ENCODE assay signal across 8 mouse cellular contexts in the genomic region with DNA sequence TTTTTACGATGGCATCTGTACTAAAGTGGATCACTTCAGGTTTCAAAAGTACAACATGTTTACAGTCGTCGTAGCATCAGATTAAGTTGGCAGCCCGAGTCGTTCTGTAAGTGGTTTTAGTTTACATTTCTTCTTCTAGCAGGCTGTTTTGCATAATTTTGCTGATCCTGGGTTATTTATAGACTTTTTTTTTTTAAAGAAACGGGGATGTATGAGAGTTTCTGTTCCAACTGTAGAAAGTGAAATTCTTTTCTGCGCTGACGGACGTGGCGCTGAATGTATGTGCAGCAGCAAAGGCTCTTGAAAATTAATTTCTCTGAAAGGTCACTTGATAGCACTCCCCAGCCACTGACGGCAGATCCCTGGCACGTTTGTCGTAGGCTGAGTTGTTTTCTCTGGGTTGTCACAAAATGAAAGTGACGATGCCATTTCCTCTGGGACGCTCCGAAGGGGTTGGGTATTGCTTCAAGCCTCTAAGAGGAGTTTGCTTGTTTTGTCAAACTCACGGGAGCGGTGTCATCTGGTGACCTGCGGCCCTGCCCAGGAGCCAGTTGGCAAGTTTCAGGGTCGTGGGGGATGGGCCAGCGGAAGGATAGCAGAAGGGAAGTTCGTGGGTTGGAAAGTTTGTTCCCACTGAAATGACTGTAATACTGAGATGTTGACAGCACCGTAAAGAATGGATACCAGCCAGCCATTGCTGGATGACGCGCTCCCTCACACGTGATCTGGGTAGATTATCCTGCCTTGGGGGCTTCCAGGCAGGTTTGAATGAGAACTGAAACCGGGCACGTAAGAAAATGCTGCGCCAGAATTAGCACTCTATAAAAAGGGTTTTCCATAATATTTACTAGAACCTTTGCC.
DNase-seq lines count a peak whose midpoint lies in the region; ATAC-seq lines count a peak whose summit lies in the region.

No protein-coding gene starts in this region.

- WGBS in embryonic facial prominence, embryonic 14.5 days, result under 1% methylated on average over 29 of the region's 29 CpGs
- WGBS in heart, embryonic 12.5 days, result under 1% methylated on average over 29 of the region's 29 CpGs
- WGBS in kidney, embryonic 15.5 days, result 0% methylated on average over 29 of the region's 29 CpGs
- WGBS in liver, embryonic 15.5 days (ENCODE audit: insufficient replicate concordance), result under 1% methylated on average over 29 of the region's 29 CpGs

- peak; percentile 53; the same call in 1 of the 2 replicates for ATAC-seq in embryonic facial prominence, embryonic 14.5 days (ENCODE audit: low read depth)
- ATAC-seq in heart, embryonic 12.5 days (ENCODE audit: insufficient number of reproducible peaks, low FRiP score), result peak; percentile 69
- peak; percentile 44; the same call in 1 of the 2 replicates for ATAC-seq in kidney, embryonic 15.5 days (replicated peaks; ENCODE audit: low FRiP score)
- peak; percentile 61 for ATAC-seq in liver, embryonic 15.5 days (ENCODE audit: insufficient read depth)

- peak overlapping the region; percentile 53 for H3K27ac ChIP-seq in embryonic facial prominence, embryonic 14.5 days (replicated peaks; ENCODE audit: low read depth, low read length)
- peak overlapping the region; percentile 41 for H3K27ac ChIP-seq in heart, embryonic 12.5 days (ENCODE audit: poor library complexity, severe bottlenecking)
- H3K27ac ChIP-seq in kidney, embryonic 15.5 days, result peak overlapping the region; percentile 66
- peak overlapping the region; percentile 88 for H3K27ac ChIP-seq in liver, embryonic 15.5 days (replicated peaks)

- peaks cover 6% of the 10 kb centered on the region; the same call in 1 of the 2 replicates for H3K27me3 ChIP-seq in embryonic facial prominence, embryonic 14.5 days (replicated peaks; ENCODE audit: control insufficient read depth, insufficient read depth, low read length)
- H3K27me3 ChIP-seq in heart, embryonic 12.5 days (replicated peaks), result peaks cover 16% of the 10 kb centered on the region; the same call in 1 of the 2 replicates
- H3K27me3 ChIP-seq in kidney, embryonic 15.5 days, result no peaks in the 10 kb centered on the region; the same call in 1 of the 2 replicates
- no peaks in the 10 kb centered on the region for H3K27me3 ChIP-seq in liver, embryonic 15.5 days

- no peaks in the 10 kb centered on the region for H3K36me3 ChIP-seq in embryonic facial prominence, embryonic 14.5 days (ENCODE audit: control insufficient read depth, insufficient read depth, low read length)
- H3K36me3 ChIP-seq in heart, embryonic 12.5 days, result no peaks in the 10 kb centered on the region
- no peaks in the 10 kb centered on the region for H3K36me3 ChIP-seq in kidney, embryonic 15.5 days
- H3K36me3 ChIP-seq in liver, embryonic 15.5 days (replicated peaks), result no peaks in the 10 kb centered on the region

- peak; percentile 87 for DNase-seq in CD4-positive helper T cell, adult 2 months (ENCODE audit: low read depth, low spot score)
- DNase-seq in adrenal gland, postnatal 25 days, result peak; percentile 71
- peak; percentile 65 for DNase-seq in embryonic facial prominence, embryonic 14.5 days (ENCODE audit: low spot score)
- peak; percentile 61 to 73 for DNase-seq in natural killer cell, adult 2 months (ENCODE audit: low spot score in 2 of 2)
- peak; percentile 18 for DNase-seq in telencephalon, adult 2 months (ENCODE audit: low read depth, low spot score)

- H3K4me1 ChIP-seq in embryonic facial prominence, embryonic 14.5 days (ENCODE audit: control insufficient read depth, insufficient read depth, low read length), result peaks cover 4% of the 10 kb centered on the region; the same call in 1 of the 2 replicates
- peaks cover 13% of the 10 kb centered on the region for H3K4me1 ChIP-seq in heart, embryonic 12.5 days (replicated peaks)
- H3K4me1 ChIP-seq in kidney, embryonic 15.5 days, result peaks cover 21% of the 10 kb centered on the region
- peaks cover 38% of the 10 kb centered on the region for H3K4me1 ChIP-seq in liver, embryonic 15.5 days (replicated peaks)

- H3K9me3 ChIP-seq in embryonic facial prominence, embryonic 14.5 days (ENCODE audit: control insufficient read depth, low read length), result no peaks in the 10 kb centered on the region
- no peaks in the 10 kb centered on the region for H3K9me3 ChIP-seq in heart, embryonic 12.5 days (replicated peaks)
- no peaks in the 10 kb centered on the region for H3K9me3 ChIP-seq in kidney, embryonic 15.5 days (replicated peaks)
- no peaks in the 10 kb centered on the region for H3K9me3 ChIP-seq in liver, embryonic 15.5 days (replicated peaks)

- peak overlapping the region; percentile 50 for H3K4me3 ChIP-seq in embryonic facial prominence, embryonic 14.5 days (ENCODE audit: low read depth, low read length)
- peak overlapping the region; percentile 64 for H3K4me3 ChIP-seq in heart, embryonic 12.5 days
- peak overlapping the region; percentile 53 for H3K4me3 ChIP-seq in kidney, embryonic 15.5 days (replicated peaks)
- peak overlapping the region; percentile 67 for H3K4me3 ChIP-seq in liver, embryonic 15.5 days (replicated peaks)

- peak overlapping the region; percentile 93 for H3K4me2 ChIP-seq in embryonic facial prominence, embryonic 14.5 days (ENCODE audit: low read depth, low read length)
- H3K4me2 ChIP-seq in heart, embryonic 12.5 days, result peak overlapping the region; percentile 89
- H3K4me2 ChIP-seq in kidney, embryonic 15.5 days, result peak overlapping the region; percentile 93
- H3K4me2 ChIP-seq in liver, embryonic 15.5 days, result peak overlapping the region; percentile 84

- H3K9ac ChIP-seq in embryonic facial prominence, embryonic 14.5 days (ENCODE audit: low read depth, low read length), result peak overlapping the region; percentile 61
- H3K9ac ChIP-seq in heart, embryonic 12.5 days, result peak overlapping the region; percentile 68
- H3K9ac ChIP-seq in kidney, embryonic 15.5 days, result peak overlapping the region; percentile 30
- peak overlapping the region; percentile 71 for H3K9ac ChIP-seq in liver, embryonic 15.5 days

Comparison
In these comparisons a context has a peak if more than half of its experiments do, and no peak if none do; other contexts are left out.
1. Peak in every context shown above with its lines: DNase-seq, ATAC-seq, H3K4me3 ChIP-seq and H3K27ac ChIP-seq.
2. DNase-seq: peak in every context shown above with its lines; median percentile 87 in CD4-positive helper T cell, adult 2 months; 71 in adrenal gland, postnatal 25 days; 67 in natural killer cell, adult 2 months; 65 in embryonic facial prominence, embryonic 14.5 days; 18 in telencephalon, adult 2 months.